Mouse (Mus musculus): Measurements from ENCODE around the gene Prkar1a. TPM values are rescaled to one million over a fixed set of nuclear protein-coding genes. Genes with fewer than 3 reads are reported as not detected.
A peak's percentile ranks its signal among the peaks of the same experiment; 100 is the strongest.

Gene Prkar1a
- total and polyA plus RNA-seq, 3 experiments: 169 to 378 (median 363) TPM

GRCm38 (mm10) chr11:109700761-109701160, 51.6 kb downstream of the Prkar1a start:
- Histone ChIP-seq H3K27ac (no peak overlapping the region), H3K4me3 (no peak overlapping the region), H3K36me3 (ENCODE audit: control insufficient read depth, insufficient read depth, low read length) (no peaks in the 10 kb centered on the region), H3K9ac (ENCODE audit: low read depth, low read length) (no peak overlapping the region), H3K79me2 (replicated peaks; ENCODE audit: control insufficient read depth, insufficient read depth, low read length) (no peaks in the 10 kb centered on the region), H3K27me3 (ENCODE audit: control insufficient read depth, insufficient read depth, low read length) (no peaks in the 10 kb centered on the region), H3K4me1 (ENCODE audit: control insufficient read depth, insufficient read depth, low read length) (peaks cover 1% of the 10 kb centered on the region)
- WGBS: 30% methylated on average over 6 of the region's 6 CpGs
- no peak for DNase-seq
- TF ChIP-seq EP300 (IDR thresholded peaks at IDR 0.05; ENCODE audit: insufficient read depth, low read depth, low read length) (no peak), CTCF (IDR thresholded peaks at IDR 0.05) (no peak), POLR2A (IDR thresholded peaks at IDR 0.05; ENCODE audit: insufficient read depth, low read depth, low read length) (no peak)
- intact Hi-C loops (cut with DNase I): no loop called here

DNA sequence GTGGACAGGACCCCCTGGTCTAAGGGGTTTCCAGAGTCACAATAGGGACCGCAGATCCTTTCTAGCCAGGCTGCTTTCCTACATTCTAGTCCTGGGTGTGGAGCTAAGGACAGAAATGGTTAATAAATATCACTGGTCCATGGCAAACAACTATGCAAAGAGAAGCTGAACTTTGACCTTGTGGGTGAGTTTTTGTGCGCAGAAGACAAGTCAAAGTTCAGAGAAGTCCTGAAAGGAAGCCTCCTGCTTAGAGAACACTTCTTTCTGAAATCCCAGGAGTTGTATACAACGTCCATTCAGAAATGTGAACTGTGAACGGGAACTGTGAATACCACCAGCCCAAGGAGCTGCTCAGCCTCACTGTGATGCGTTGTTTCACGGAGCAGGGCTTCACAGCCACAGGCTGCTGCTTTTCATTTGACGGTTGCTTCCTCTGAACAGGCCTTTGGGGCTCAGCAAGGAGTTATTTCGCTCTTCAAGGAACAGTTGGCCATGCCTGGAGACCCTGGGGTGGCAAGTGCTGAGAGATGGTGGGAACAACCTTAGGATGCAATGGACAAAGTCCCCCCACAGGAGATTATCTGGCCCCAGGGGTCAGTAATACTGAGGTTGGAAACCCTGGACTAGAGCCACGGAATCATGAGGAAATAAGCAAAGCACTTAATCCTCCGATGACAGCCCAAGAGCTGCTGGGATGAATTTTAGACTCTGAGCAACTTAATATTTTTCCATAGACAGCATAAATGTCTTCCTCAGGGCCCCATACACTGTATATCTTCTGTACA, 53.0 kb downstream of the Prkar1a start:
- no peaks in the 10 kb centered on the region for H3K79me2 ChIP-seq (replicated peaks; ENCODE audit: control insufficient read depth, insufficient read depth, low read length)
- H3K9ac ChIP-seq (ENCODE audit: low read depth, low read length): no peak overlapping the region
- H3K4me3 ChIP-seq: no peak overlapping the region
- no peak for DNase-seq
- TF ChIP-seq POLR2A (IDR thresholded peaks at IDR 0.05; ENCODE audit: insufficient read depth, low read depth, low read length): no peak
- TF ChIP-seq CTCF (IDR thresholded peaks at IDR 0.05): no peak
- TF ChIP-seq EP300 (IDR thresholded peaks at IDR 0.05; ENCODE audit: insufficient read depth, low read depth, low read length): no peak
- intact Hi-C loops (cut with DNase I): no loop called here
- peak overlapping the region; percentile 5; the same call in 1 of the 2 replicates for H3K27ac ChIP-seq
- no peaks in the 10 kb centered on the region for H3K27me3 ChIP-seq (ENCODE audit: control insufficient read depth, insufficient read depth, low read length)
- no peaks in the 10 kb centered on the region; the same call in 1 of the 2 replicates for H3K36me3 ChIP-seq (ENCODE audit: control insufficient read depth, insufficient read depth, low read length)
- peaks cover 6% of the 10 kb centered on the region for H3K4me1 ChIP-seq (ENCODE audit: control insufficient read depth, insufficient read depth, low read length)
- WGBS: 65% methylated on average over 10 of the region's 10 CpGs

GRCm38 (mm10) chr11:109703845-109704244, 54.6 kb downstream of the Prkar1a start:
- Histone ChIP-seq H3K27ac (no peak overlapping the region), H3K9ac (ENCODE audit: low read depth, low read length) (no peak overlapping the region), H3K27me3 (ENCODE audit: control insufficient read depth, insufficient read depth, low read length) (no peaks in the 10 kb centered on the region), H3K36me3 (ENCODE audit: control insufficient read depth, insufficient read depth, low read length) (no peaks in the 10 kb centered on the region; the same call in 1 of the 2 replicates), H3K4me1 (ENCODE audit: control insufficient read depth, insufficient read depth, low read length) (peaks cover 6% of the 10 kb centered on the region), H3K4me3 (no peak overlapping the region), H3K79me2 (replicated peaks; ENCODE audit: control insufficient read depth, insufficient read depth, low read length) (no peaks in the 10 kb centered on the region)
- intact Hi-C loops (cut with DNase I): no loop called here
- no peak for DNase-seq
- WGBS: 55% methylated on average over 9 of the region's 9 CpGs
- no peak for TF ChIP-seq CTCF (IDR thresholded peaks at IDR 0.05)
- TF ChIP-seq EP300 (IDR thresholded peaks at IDR 0.05; ENCODE audit: insufficient read depth, low read depth, low read length): no peak
- no peak for TF ChIP-seq POLR2A (IDR thresholded peaks at IDR 0.05; ENCODE audit: insufficient read depth, low read depth, low read length)

DNA sequence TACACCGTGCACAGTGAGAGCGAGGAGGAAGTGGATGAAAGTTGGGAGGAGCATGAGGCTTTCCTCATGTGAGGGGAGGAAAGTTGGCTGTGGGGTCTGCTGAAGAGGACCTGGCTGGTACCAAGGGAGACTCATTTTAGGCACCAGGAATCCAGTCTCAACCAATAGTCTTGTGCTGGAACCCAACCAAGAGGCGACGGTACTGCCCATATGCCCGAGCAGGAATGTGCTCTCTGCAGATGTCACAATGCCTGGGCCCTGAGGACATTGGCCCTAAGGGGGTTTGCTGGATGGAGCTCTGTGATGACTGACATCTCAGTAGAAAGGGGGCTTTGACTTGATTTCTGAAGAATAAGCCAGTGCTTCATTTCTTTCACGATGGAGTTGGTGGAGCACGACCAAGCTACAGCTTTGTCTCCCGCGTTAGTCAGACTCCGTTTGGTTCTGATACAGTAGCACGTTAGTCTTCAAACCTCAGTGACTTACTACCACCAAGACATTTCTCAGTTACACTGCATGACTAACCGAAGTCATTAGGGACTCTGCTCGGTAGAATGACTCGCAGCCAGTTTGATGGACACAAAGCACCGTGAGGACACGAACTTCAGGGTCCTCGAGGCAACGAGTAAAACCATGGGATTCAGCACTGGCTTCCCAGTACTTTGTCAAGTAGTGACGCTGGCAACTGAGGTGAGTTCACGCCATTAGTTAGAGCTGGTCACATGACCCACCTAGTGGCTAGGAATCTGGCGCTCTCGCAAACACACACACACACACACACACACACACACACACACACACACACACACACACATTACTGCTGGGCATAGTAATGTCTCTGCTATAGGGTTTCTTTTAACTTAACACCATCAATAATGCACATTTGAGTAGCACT, 55.4 kb downstream of the Prkar1a start:
- intact Hi-C loops (cut with DNase I): no loop called here
- WGBS: 87% methylated on average over 22 of the region's 22 CpGs

GRCm38 (mm10) chr11:109705336-109706054, 56.3 kb downstream of the Prkar1a start:
- H3K27me3 ChIP-seq (ENCODE audit: control insufficient read depth, insufficient read depth, low read length): no peaks in the 10 kb centered on the region
- no peak for TF ChIP-seq CTCF (IDR thresholded peaks at IDR 0.05)
- TF ChIP-seq EP300 (IDR thresholded peaks at IDR 0.05; ENCODE audit: insufficient read depth, low read depth, low read length): no peak
- TF ChIP-seq POLR2A (IDR thresholded peaks at IDR 0.05; ENCODE audit: insufficient read depth, low read depth, low read length): no peak
- H3K9ac ChIP-seq (ENCODE audit: low read depth, low read length): no peak overlapping the region
- H3K27ac ChIP-seq: peak overlapping the region; percentile 49
- intact Hi-C loops (cut with DNase I): no loop called here
- 33% methylated on average over 9 of the region's 9 CpGs for WGBS
- peak overlapping the region; percentile 29; the same call in 1 of the 2 replicates for H3K4me3 ChIP-seq
- no peak for DNase-seq
- peaks cover 6% of the 10 kb centered on the region for H3K4me1 ChIP-seq (ENCODE audit: control insufficient read depth, insufficient read depth, low read length)
- no peaks in the 10 kb centered on the region; the same call in 1 of the 2 replicates for H3K36me3 ChIP-seq (ENCODE audit: control insufficient read depth, insufficient read depth, low read length)
- H3K79me2 ChIP-seq (replicated peaks; ENCODE audit: control insufficient read depth, insufficient read depth, low read length): no peaks in the 10 kb centered on the region

More for the DNA sequence above, 55.4 kb downstream of the Prkar1a start:
- Histone ChIP-seq H3K27ac (no peak overlapping the region), H3K9ac (ENCODE audit: low read depth, low read length) (no peak overlapping the region), H3K4me1 (ENCODE audit: control insufficient read depth, insufficient read depth, low read length) (peaks cover 6% of the 10 kb centered on the region), H3K4me3 (no peak overlapping the region), H3K79me2 (replicated peaks; ENCODE audit: control insufficient read depth, insufficient read depth, low read length) (no peaks in the 10 kb centered on the region), H3K27me3 (ENCODE audit: control insufficient read depth, insufficient read depth, low read length) (no peaks in the 10 kb centered on the region), H3K36me3 (ENCODE audit: control insufficient read depth, insufficient read depth, low read length) (no peaks in the 10 kb centered on the region; the same call in 1 of the 2 replicates)
- TF ChIP-seq CTCF (IDR thresholded peaks at IDR 0.05): no peak
- no peak for TF ChIP-seq EP300 (IDR thresholded peaks at IDR 0.05; ENCODE audit: insufficient read depth, low read depth, low read length)
- no peak for TF ChIP-seq POLR2A (IDR thresholded peaks at IDR 0.05; ENCODE audit: insufficient read depth, low read depth, low read length)
- no peak for DNase-seq
